Mouse (Mus musculus): ENCODE results near the gene Banf1.

DNA sequence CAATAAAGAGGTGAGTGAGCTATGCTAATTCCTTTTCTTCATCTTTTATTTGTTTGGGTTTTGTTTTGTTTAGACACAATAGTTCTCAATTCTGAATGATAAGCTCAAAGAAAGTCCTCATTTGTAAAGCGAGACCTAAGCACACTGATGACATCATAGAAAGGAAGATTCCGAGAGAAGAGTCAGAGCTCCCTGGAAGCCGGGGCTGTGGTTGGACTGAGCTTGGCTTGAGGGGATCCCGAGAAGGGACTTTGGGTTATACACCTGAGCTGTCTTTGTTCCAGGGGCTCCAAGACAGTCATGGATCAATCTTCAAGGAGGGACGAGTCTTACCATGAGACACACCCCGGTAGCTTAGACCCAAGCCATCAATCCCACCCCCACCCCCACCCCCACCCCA is 31.5 kb downstream of the Banf1 start, which contains the start of gene Catsper1:
- no peak for TF ChIP-seq GATA1 (IDR thresholded peaks at IDR 0.05; ENCODE audit: borderline replicate concordance, low read length)
- no peak for TF ChIP-seq FLI1 (IDR thresholded peaks at IDR 0.05; ENCODE audit: low read length)
